Mouse (Mus musculus) cerebellum, adult 2 months (tissue): ENCODE data around the gene Wwox.

Experiments used
- CTCF ChIP-seq: fragments of 200-500 bp; IDR thresholded peaks from 2 replicates; pipeline ENCODE4 v1.5.1; 2011; ENCODE audit warnings: low read depth, mild to moderate bottlenecking, control low read depth, low read length, moderate library complexity, borderline replicate concordance; ENCODE audit not compliant: insufficient read depth
- POLR2A ChIP-seq: fragments of 200-500 bp; IDR thresholded peaks from 2 replicates; pipeline ENCODE4 v1.6.1; 2011; ENCODE audit warnings: low read length, control low read depth, borderline replicate concordance; ENCODE audit not compliant: insufficient read depth

GRCm38 (mm10) chr8:115350707-115351106 is 911.3 kb downstream of the Wwox start:
- TF ChIP-seq POLR2A (no peak), CTCF (no peak)
